Mouse (Mus musculus) MEL (cell line): ENCODE measurements at regions not wholly inside any gene's neighbourhood (a gene's known extent, or its start where the extent isn't known, plus 50 kb on each side); places are given as distances from the start of the nearest gene placed in this dataset.

ENCODE experiments used
- DNase-seq: peaks from one replicate; pipeline ENCODE4 v3.0.0; 2011; ENCODE audit warnings: low read depth, low spot score
- H3K27ac ChIP-seq: 2 replicates; pipeline ENCODE4 v1.5.1; 2012; ENCODE audit warnings: low read depth, mild to moderate bottlenecking, control low read depth, low read length, moderate library complexity; ENCODE audit not compliant: control insufficient read depth
- H3K27me3 ChIP-seq, 2 experiments: fragments of 150-350 bp in 1 of 2; sonication (generic) in 1 of 2; 2 replicates each; pipeline ENCODE4 v1.6.1; 2012; ENCODE audit warnings: low read length in 2 of 2, mild to moderate bottlenecking in 2 of 2, improper control_type of control experiment in 1 of 2, moderate library complexity in 1 of 2; ENCODE audit not compliant: insufficient read depth in 2 of 2, control insufficient read depth in 1 of 2
- H3K36me3 ChIP-seq, 2 experiments: 2 replicates each; pipeline ENCODE4 v1.6.1; 2012 to 2014; ENCODE audit warnings: low read length in 2 of 2, improper control_type of control experiment in 1 of 2, inconsistent platforms in 1 of 2, mild to moderate bottlenecking in 1 of 2; ENCODE audit not compliant: insufficient read depth in 2 of 2, control insufficient read depth in 1 of 2
- H3K4me1 ChIP-seq, 2 experiments: fragments of 150-350 bp in 1 of 2; sonication (generic) in 1 of 2; 2 replicates each; pipeline ENCODE4 v1.6.1; 2012; ENCODE audit warnings: low read length in 2 of 2, improper control_type of control experiment in 1 of 2, mild to moderate bottlenecking in 1 of 2; ENCODE audit not compliant: insufficient read depth in 2 of 2, control insufficient read depth in 1 of 2
- H3K4me3 ChIP-seq, 2 experiments: fragments of 150-350 bp in 1 of 2; sonication (generic) in 1 of 2; 2 replicates each; pipeline ENCODE4 v1.5.1; 2012; ENCODE audit warnings: low read depth in 2 of 2, low read length in 2 of 2, mild to moderate bottlenecking in 2 of 2, moderate library complexity in 2 of 2, control low read depth in 1 of 2, improper control_type of control experiment in 1 of 2; ENCODE audit not compliant: control insufficient read depth in 1 of 2, insufficient read depth in 1 of 2
- H3K79me2 ChIP-seq: 2 replicates; pipeline ENCODE4 v1.6.1; 2012; ENCODE audit warnings: mild to moderate bottlenecking, low read length, moderate library complexity; ENCODE audit not compliant: control insufficient read depth, poor library complexity, insufficient read depth
- H3K9ac ChIP-seq: 2 replicates; pipeline ENCODE4 v1.6.1; 2012; ENCODE audit warnings: low read depth, mild to moderate bottlenecking, control low read depth, low read length, moderate library complexity; ENCODE audit not compliant: control insufficient read depth, poor library complexity, severe bottlenecking
- H3K9me3 ChIP-seq: fragments of 150-350 bp; sonication (generic); replicated peaks from 2 replicates; pipeline ENCODE4 v1.6.1; 2012; ENCODE audit warnings: mild to moderate bottlenecking, low read length, improper control_type of control experiment, moderate library complexity; ENCODE audit not compliant: insufficient read depth
- BHLHE40 ChIP-seq: IDR thresholded peaks from 2 replicates; pipeline ENCODE4 v1.6.1; 2012; ENCODE audit warnings: low read depth, mild to moderate bottlenecking, inconsistent platforms, low read length, improper control_type of control experiment, borderline replicate concordance
- CHD1 ChIP-seq: IDR thresholded peaks from 2 replicates; pipeline ENCODE4 v1.6.1; 2012; ENCODE audit warnings: low read depth, mild to moderate bottlenecking, inconsistent platforms, low read length, improper control_type of control experiment
- CHD2 ChIP-seq: IDR thresholded peaks from 2 replicates; pipeline ENCODE4 v1.6.1; 2011; ENCODE audit warnings: low read length, improper control_type of control experiment
- CTCF ChIP-seq, 3 experiments: IDR thresholded peaks in 2 of 3; conservative IDR thresholded peaks in 1 of 3; 2 replicates each; pipeline ENCODE4 v1.5.1; 2011 to 2012; ENCODE audit warnings: low read length in 3 of 3, low read depth in 2 of 3, mild to moderate bottlenecking in 2 of 3, improper control_type of control experiment in 1 of 3, inconsistent platforms in 1 of 3, mixed read lengths in 1 of 3, moderate library complexity in 1 of 3; ENCODE audit not compliant: control insufficient read depth in 1 of 3, insufficient read depth in 1 of 3, poor library complexity in 1 of 3, severe bottlenecking in 1 of 3
- ELF1 ChIP-seq: IDR thresholded peaks from 2 replicates; pipeline ENCODE4 v1.6.1; 2014; ENCODE audit warnings: low read depth, mild to moderate bottlenecking, inconsistent platforms, low read length, improper control_type of control experiment, moderate library complexity
- EP300 ChIP-seq, 2 experiments: IDR thresholded peaks; 2 replicates each; pipeline ENCODE4 v1.6.1; 2011; ENCODE audit warnings: improper control_type of control experiment in 2 of 2, low read length in 2 of 2, low read depth in 1 of 2, mild to moderate bottlenecking in 1 of 2
- GABPA ChIP-seq: IDR thresholded peaks from 2 replicates; pipeline ENCODE4 v1.6.1; 2012; ENCODE audit warnings: low read depth, mild to moderate bottlenecking, inconsistent platforms, low read length, improper control_type of control experiment, moderate library complexity
- GATA1 ChIP-seq: IDR thresholded peaks from 2 replicates; pipeline ENCODE4 v1.6.1; 2011; ENCODE audit warnings: low read depth, low read length, improper control_type of control experiment
- HCFC1 ChIP-seq: IDR thresholded peaks from 2 replicates; pipeline ENCODE4 v1.6.1; 2012; ENCODE audit warnings: low read depth, mild to moderate bottlenecking, inconsistent platforms, low read length, improper control_type of control experiment, moderate library complexity
- JUND ChIP-seq: IDR thresholded peaks from 2 replicates; pipeline ENCODE4 v1.6.1; 2011; ENCODE audit warnings: low read depth, mild to moderate bottlenecking, improper control_type of control experiment, low read length
- KAT2A ChIP-seq: conservative IDR thresholded peaks from 2 replicates; pipeline ENCODE4 v1.6.1; 2012; ENCODE audit warnings: low read depth, low read length, improper control_type of control experiment, inconsistent platforms
- MAFK ChIP-seq: IDR thresholded peaks from 2 replicates; pipeline ENCODE4 v1.6.1; 2011; ENCODE audit warnings: low read depth, mild to moderate bottlenecking, low read length, improper control_type of control experiment, borderline replicate concordance
- MXI1 ChIP-seq: IDR thresholded peaks from 2 replicates; pipeline ENCODE4 v1.6.1; 2011; ENCODE audit warnings: mild to moderate bottlenecking, low read depth, low read length, improper control_type of control experiment
- MYC ChIP-seq: IDR thresholded peaks from 2 replicates; pipeline ENCODE4 v1.6.1; 2011; ENCODE audit warnings: low read depth, mild to moderate bottlenecking, low read length, improper control_type of control experiment, moderate library complexity
- NELFE ChIP-seq: IDR thresholded peaks from 2 replicates; pipeline ENCODE4 v1.6.1; 2011; ENCODE audit warnings: low read depth, low read length, improper control_type of control experiment
- POLR2AphosphoS2 ChIP-seq: IDR thresholded peaks from 2 replicates; pipeline ENCODE4 v1.6.1; 2011; ENCODE audit warnings: low read length, improper control_type of control experiment
- POLR2AphosphoS5 ChIP-seq: IDR thresholded peaks from 2 replicates; pipeline ENCODE4 v1.6.1; 2012; ENCODE audit warnings: low read depth, borderline replicate concordance, mild to moderate bottlenecking, inconsistent platforms, low read length, moderate library complexity, mixed read lengths
- SMC3 ChIP-seq: IDR thresholded peaks from 2 replicates; pipeline ENCODE4 v1.6.1; 2011; ENCODE audit warnings: low read depth, low read length, improper control_type of control experiment
- TCF12 ChIP-seq: IDR thresholded peaks from 2 replicates; pipeline ENCODE4 v1.6.1; 2014; ENCODE audit warnings: low read depth, mild to moderate bottlenecking, inconsistent platforms, low read length, improper control_type of control experiment, moderate library complexity
- USF1 ChIP-seq: IDR thresholded peaks from 2 replicates; pipeline ENCODE4 v1.6.1; 2014; ENCODE audit warnings: low read depth, mild to moderate bottlenecking, inconsistent platforms, low read length, improper control_type of control experiment, moderate library complexity
- USF2 ChIP-seq, 2 experiments: IDR thresholded peaks; 2 replicates each; pipeline ENCODE4 v1.6.1; 2011 to 2012; ENCODE audit warnings: improper control_type of control experiment in 2 of 2, low read length in 2 of 2, borderline replicate concordance in 1 of 2, inconsistent platforms in 1 of 2, low read depth in 1 of 2, mild to moderate bottlenecking in 1 of 2; ENCODE audit not compliant: insufficient read depth in 1 of 2
- ZNF384 ChIP-seq: IDR thresholded peaks from 2 replicates; pipeline ENCODE4 v1.6.1; 2012; ENCODE audit warnings: low read depth, mild to moderate bottlenecking, inconsistent platforms, low read length, improper control_type of control experiment

DNA sequence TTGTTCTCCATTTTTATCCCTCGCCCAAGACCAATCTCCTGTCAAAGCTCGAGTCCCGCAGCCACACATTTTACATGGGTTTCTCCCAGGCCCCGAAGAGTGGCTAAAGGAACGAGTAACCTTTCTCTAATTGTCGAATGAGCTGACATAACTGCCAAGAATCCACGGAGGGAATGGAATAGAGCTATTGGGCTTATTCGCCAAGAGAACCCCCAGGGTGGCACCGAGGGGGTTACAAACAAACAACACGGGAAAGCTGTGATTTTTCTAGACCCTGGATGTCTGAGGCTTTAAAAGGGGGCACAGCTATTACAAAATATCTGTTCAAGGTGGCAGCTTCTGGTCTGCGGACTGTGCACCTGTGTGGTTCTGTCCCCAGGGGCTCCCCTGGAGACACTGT lies 290.4 kb downstream of the Barhl2 start:
- DNase-seq, result no peak
- Histone ChIP-seq H3K4me3 (no peak overlapping the region), H3K9me3 (no peaks in the 10 kb centered on the region), H3K27me3 (no peaks in the 10 kb centered on the region), H3K79me2 (no peaks in the 10 kb centered on the region), H3K4me1 (no peaks in the 10 kb centered on the region), H3K9ac (no peak overlapping the region), H3K36me3 (no peaks in the 10 kb centered on the region), H3K27ac (no peak overlapping the region)
- TF ChIP-seq SMC3, result no peak
- no peak for TF ChIP-seq JUND
- no peak for TF ChIP-seq KAT2A
- no peak for TF ChIP-seq TCF12
- no peak for TF ChIP-seq BHLHE40
- TF ChIP-seq MYC, result no peak
- TF ChIP-seq MXI1, result no peak
- no peak for TF ChIP-seq NELFE
- no peak for TF ChIP-seq CHD2
- no peak for TF ChIP-seq POLR2AphosphoS2
- no peak for TF ChIP-seq POLR2AphosphoS5
- no peak for TF ChIP-seq USF1
- TF ChIP-seq GABPA, result no peak
- no peak for TF ChIP-seq CHD1

DNA sequence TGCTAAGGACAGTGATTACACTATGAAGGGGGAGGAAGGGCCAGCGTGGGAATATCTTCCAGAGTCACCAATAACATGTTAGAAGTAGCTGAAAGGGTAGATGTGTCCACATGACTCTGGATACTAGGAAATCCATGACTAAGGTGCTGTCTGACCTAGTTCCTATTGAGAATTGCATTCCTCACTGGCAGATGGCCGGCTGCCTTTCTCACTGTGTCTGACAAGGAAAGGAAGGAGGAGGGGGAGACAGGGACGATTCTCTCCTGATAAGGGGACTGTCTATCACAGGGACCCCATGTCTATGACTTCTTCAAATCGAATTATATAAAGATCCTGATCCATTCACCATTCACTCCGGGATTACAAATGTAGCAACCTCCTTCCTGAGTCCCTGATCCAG lies 289.9 kb downstream of the Zfp326 start:
- Histone ChIP-seq H3K36me3 (no peaks in the 10 kb centered on the region), H3K27me3 (no peaks in the 10 kb centered on the region), H3K9me3 (no peaks in the 10 kb centered on the region), H3K27ac (no peak overlapping the region), H3K4me3 (no peak overlapping the region), H3K4me1 (no peaks in the 10 kb centered on the region), H3K79me2 (no peaks in the 10 kb centered on the region), H3K9ac (no peak overlapping the region)
- no peak for TF ChIP-seq USF1
- no peak for TF ChIP-seq GABPA
- TF ChIP-seq TCF12, result no peak
- no peak for TF ChIP-seq BHLHE40
- no peak for TF ChIP-seq CTCF (IDR thresholded peaks at IDR 0.05 in 2 of 3, conservative IDR thresholded peaks at IDR 0.05 in 1 of 3; ENCODE audit: control insufficient read depth in 1 of 3, insufficient read depth in 1 of 3, low read depth in 2 of 3, low read length in 3 of 3, poor library complexity in 1 of 3, severe bottlenecking in 1 of 3)
- no peak for TF ChIP-seq EP300 (IDR thresholded peaks at IDR 0.05; ENCODE audit: low read depth in 1 of 2, low read length in 2 of 2)
- TF ChIP-seq HCFC1, result no peak
- no peak for TF ChIP-seq ZNF384
- no peak for TF ChIP-seq USF2 (IDR thresholded peaks at IDR 0.05; ENCODE audit: borderline replicate concordance in 1 of 2, insufficient read depth in 1 of 2, low read depth in 1 of 2, low read length in 2 of 2)
- no peak for TF ChIP-seq ELF1
- no peak for TF ChIP-seq MAFK
- no peak for TF ChIP-seq GATA1
- TF ChIP-seq MYC, result no peak
- no peak for DNase-seq
